10 mouse cellular contexts compared by ENCODE assay signal in genomic region chr7:99128020-99128950, GRCm38 (mm10). TPM values are rescaled to one million over a fixed set of nuclear protein-coding genes. Genes with fewer than 3 reads are reported as not detected.
A peak's percentile ranks its signal among the peaks of the same experiment; 100 is the strongest.
DNase-seq lines count a peak whose midpoint lies in the region; ATAC-seq and TF ChIP-seq lines count a peak whose summit lies in the region.
"Had no signal": no experiment of that assay in that cellular context is flagged by ENCODE, and none has a peak within 500 bp of the region (broad histone marks: within the 10 kb centered on the region; RNA-seq: fewer than 3 reads in every experiment).

No protein-coding gene starts in this region.

- no peak for DNase-seq in kidney, adult 11 months
- DNase-seq in ES-E14 (ENCODE audit: low read depth, low spot score), result no peak
- no peak for DNase-seq in thymus, adult 18-20 months
- DNase-seq in adrenal gland, postnatal 25 days, result no peak
- DNase-seq: kidney, postnatal 14 days had no signal

- H3K27ac ChIP-seq in kidney, embryonic 15.5 days, result peak overlapping the region; percentile 84
- H3K27ac ChIP-seq in ES-E14 (ENCODE audit: insufficient read depth, low read depth, low read length, poor library complexity, severe bottlenecking), result peak overlapping the region; percentile 17; the same call in 1 of the 2 replicates
- peak overlapping the region; percentile 72 for H3K27ac ChIP-seq in embryonic facial prominence, embryonic 13.5 days
- peak overlapping the region; percentile 94 for H3K27ac ChIP-seq in lung, embryonic 16.5 days (ENCODE audit: low read length)
- H3K27ac ChIP-seq in midbrain, embryonic 15.5 days, result no peak overlapping the region
- H3K27ac ChIP-seq: neural tube, embryonic 15.5 days had no signal

- in situ Hi-C loops in ES-E14 (cut with MboI; ENCODE audit: low sequenced_read_pairs in 2 of 2, unreplicated experiment in 2 of 2), result no loop called here

- peak; percentile 87 for ATAC-seq in kidney, embryonic 15.5 days (replicated peaks; ENCODE audit: low FRiP score)
- ATAC-seq in embryonic facial prominence, embryonic 13.5 days (ENCODE audit: insufficient number of reproducible peaks, insufficient read depth, low FRiP score, low TSS enrichment, low read depth), result no peak
- peak; percentile 59 for ATAC-seq in lung, embryonic 16.5 days (ENCODE audit: low read depth)
- ATAC-seq in midbrain, embryonic 15.5 days (replicated peaks), result no peak

- 37% methylated on average over 10 of the region's 10 CpGs for WGBS in kidney, embryonic 15.5 days
- WGBS in embryonic facial prominence, embryonic 13.5 days, result 33% methylated on average over 10 of the region's 10 CpGs
- 38% methylated on average over 10 of the region's 10 CpGs for WGBS in lung, embryonic 16.5 days
- WGBS in midbrain, embryonic 15.5 days, result 61% methylated on average over 10 of the region's 10 CpGs

- no peaks in the 10 kb centered on the region for H3K27me3 ChIP-seq in kidney, embryonic 15.5 days
- H3K27me3 ChIP-seq in embryonic facial prominence, embryonic 13.5 days, result no peaks in the 10 kb centered on the region
- no peaks in the 10 kb centered on the region for H3K27me3 ChIP-seq in lung, embryonic 16.5 days (ENCODE audit: control insufficient read depth, insufficient read depth, low read depth, low read length)
- no peaks in the 10 kb centered on the region for H3K27me3 ChIP-seq in midbrain, embryonic 15.5 days (replicated peaks)
- H3K27me3 ChIP-seq: neural tube, embryonic 15.5 days had no signal

- no peaks in the 10 kb centered on the region; the same call in 1 of the 2 replicates for H3K36me3 ChIP-seq in kidney, embryonic 15.5 days
- no peaks in the 10 kb centered on the region for H3K36me3 ChIP-seq in ES-E14 (ENCODE audit: control insufficient read depth, insufficient read depth, low read length, poor library complexity, severe bottlenecking)
- no peaks in the 10 kb centered on the region for H3K36me3 ChIP-seq in embryonic facial prominence, embryonic 13.5 days
- H3K36me3 ChIP-seq in lung, embryonic 16.5 days (ENCODE audit: control insufficient read depth, insufficient read depth, low read length), result no peaks in the 10 kb centered on the region
- H3K36me3 ChIP-seq in midbrain, embryonic 15.5 days (replicated peaks), result no peaks in the 10 kb centered on the region
- H3K36me3 ChIP-seq: neural tube, embryonic 15.5 days had no signal

- H3K4me3 ChIP-seq in kidney, embryonic 15.5 days (replicated peaks), result no peak overlapping the region
- peak overlapping the region; percentile 47 to 48; a peak in 2 of 4 replicates for H3K4me3 ChIP-seq in ES-E14 (ENCODE audit: insufficient read depth in 1 of 2, low read depth in 1 of 2, low read length in 2 of 2, poor library complexity in 1 of 2, severe bottlenecking in 1 of 2)
- H3K4me3 ChIP-seq in embryonic facial prominence, embryonic 13.5 days, result no peak overlapping the region
- no peak overlapping the region for H3K4me3 ChIP-seq in lung, embryonic 16.5 days (ENCODE audit: low read length)
- H3K4me3 ChIP-seq in midbrain, embryonic 15.5 days, result no peak overlapping the region
- H3K4me3 ChIP-seq: neural tube, embryonic 15.5 days had no signal

- no peaks in the 10 kb centered on the region for H3K9me3 ChIP-seq in kidney, embryonic 15.5 days (replicated peaks)
- H3K9me3 ChIP-seq in ES-E14 (ENCODE audit: control insufficient read depth, insufficient read depth, low read depth, low read length), result no peaks in the 10 kb centered on the region
- H3K9me3 ChIP-seq in embryonic facial prominence, embryonic 13.5 days, result peaks cover 9% of the 10 kb centered on the region; the same call in 1 of the 2 replicates
- 0 out of 2 replicates have a peak, but pooled peaks cover 5% of the 10 kb centered on the region for H3K9me3 ChIP-seq in lung, embryonic 16.5 days (ENCODE audit: control insufficient read depth, low read length)
- no peaks in the 10 kb centered on the region for H3K9me3 ChIP-seq in midbrain, embryonic 15.5 days
- H3K9me3 ChIP-seq: neural tube, embryonic 15.5 days had no signal

- H3K4me2 ChIP-seq in kidney, embryonic 15.5 days, result peak overlapping the region; percentile 37; the same call in 1 of the 2 replicates
- 0 out of 2 replicates have a peak overlapping the region, but pooled peaks have one; percentile 7 for H3K4me2 ChIP-seq in embryonic facial prominence, embryonic 13.5 days
- H3K4me2 ChIP-seq in lung, embryonic 16.5 days (ENCODE audit: low read depth, low read length), result no peak overlapping the region; the same call in 1 of the 2 replicates
- H3K4me2 ChIP-seq in midbrain, embryonic 15.5 days, result no peak overlapping the region
- H3K4me2 ChIP-seq: neural tube, embryonic 15.5 days had no signal

- no peak overlapping the region for H3K9ac ChIP-seq in kidney, embryonic 15.5 days
- H3K9ac ChIP-seq in ES-E14 (ENCODE audit: insufficient read depth, low read depth, low read length, poor library complexity, severe bottlenecking), result peak overlapping the region; percentile 75
- H3K9ac ChIP-seq in embryonic facial prominence, embryonic 13.5 days, result 0 out of 2 replicates have a peak overlapping the region, but pooled peaks have one; percentile 6
- no peak overlapping the region for H3K9ac ChIP-seq in lung, embryonic 16.5 days (ENCODE audit: low read length)
- H3K9ac ChIP-seq in midbrain, embryonic 15.5 days, result no peak overlapping the region
- H3K9ac ChIP-seq: neural tube, embryonic 15.5 days had no signal

- peaks cover 60% of the 10 kb centered on the region for H3K4me1 ChIP-seq in kidney, embryonic 15.5 days
- H3K4me1 ChIP-seq in ES-E14 (ENCODE audit: control insufficient read depth in 2 of 2, insufficient read depth in 2 of 2, low read length in 2 of 2, poor library complexity in 1 of 2), result peaks cover 2 to 7% of the 10 kb centered on the region in 2 experiments; a peak in 3 of 4 replicates
- peaks cover 47% of the 10 kb centered on the region for H3K4me1 ChIP-seq in embryonic facial prominence, embryonic 13.5 days
- H3K4me1 ChIP-seq in lung, embryonic 16.5 days (replicated peaks; ENCODE audit: control insufficient read depth, insufficient read depth, low read length), result peaks cover 47% of the 10 kb centered on the region
- peaks cover 4% of the 10 kb centered on the region; the same call in 1 of the 2 replicates for H3K4me1 ChIP-seq in midbrain, embryonic 15.5 days

TF ChIP-seq in ES-E14, 5 proteins besides CTCF, POLR2A, EP300 and RAD21:
- TF ChIP-seq CHD2 (IDR thresholded peaks at IDR 0.05; ENCODE audit: low read depth, low read length) (no peak), ZNF384 (IDR thresholded peaks at IDR 0.05; ENCODE audit: low read depth, low read length) (no peak), MAFK (IDR thresholded peaks at IDR 0.05; ENCODE audit: insufficient read depth, low read depth, low read length) (no peak), ZC3H11A (IDR thresholded peaks at IDR 0.05; ENCODE audit: borderline replicate concordance, low read depth, low read length) (no peak), HCFC1 (IDR thresholded peaks at IDR 0.05; ENCODE audit: borderline replicate concordance, insufficient read depth, low read length) (no peak)

RNA-seq across cellular contexts. Expression of gene Uvrag, which starts 12.7 kb away (rescaled TPM):
- 19.1 and 22.6 TPM in 2 replicates for polyA plus RNA-seq in kidney, embryonic 15.5 days (2015; fragmentation: Nextera tagmentation; extraction: Ambion mirVana)
- total RNA-seq in ES-E14 (2012; rRNA removed), result 13.6 and 14.6 TPM in 2 replicates
- polyA plus RNA-seq in embryonic facial prominence, embryonic 13.5 days (2015; fragmentation: Nextera tagmentation; extraction: Ambion mirVana), result 16.5 and 18.2 TPM in 2 replicates
- 22.4 and 24.1 TPM in 2 replicates for polyA plus RNA-seq in lung, embryonic 16.5 days (2015; fragmentation: Nextera tagmentation; extraction: Ambion mirVana)
- total RNA-seq in adrenal gland, postnatal 25 days (2021), result 36.4 and 36.9 TPM in 2 replicates
- 16.8 and 18.2 TPM in 2 replicates for polyA plus RNA-seq in midbrain, embryonic 15.5 days (2015; fragmentation: Nextera tagmentation; extraction: Ambion mirVana)

RNA-seq across cellular contexts. Expression of gene Dgat2, which starts 54.2 kb away (rescaled TPM):
- 29.0 and 31.2 TPM in 2 replicates for polyA plus RNA-seq in kidney, embryonic 15.5 days (2015; fragmentation: Nextera tagmentation; extraction: Ambion mirVana)
- total RNA-seq in ES-E14 (2012; rRNA removed), result 16.4 and 17.0 TPM in 2 replicates
- polyA plus RNA-seq in embryonic facial prominence, embryonic 13.5 days (2015; fragmentation: Nextera tagmentation; extraction: Ambion mirVana), result 17.2 and 17.6 TPM in 2 replicates
- 38.3 and 41.9 TPM in 2 replicates for polyA plus RNA-seq in lung, embryonic 16.5 days (2015; fragmentation: Nextera tagmentation; extraction: Ambion mirVana)
- 635 and 725 TPM in 2 replicates for total RNA-seq in adrenal gland, postnatal 25 days (2021)
- polyA plus RNA-seq in midbrain, embryonic 15.5 days (2015; fragmentation: Nextera tagmentation; extraction: Ambion mirVana), result 21.4 and 22.0 TPM in 2 replicates

Comparison
In these comparisons a context has a peak if more than half of its experiments do, and no peak if none do; other contexts are left out.
1. ATAC-seq: peak in kidney, embryonic 15.5 days (single experiment) and lung, embryonic 16.5 days (single experiment); none in embryonic facial prominence, embryonic 13.5 days (single experiment) and midbrain, embryonic 15.5 days (single experiment).
2. H3K4me2 ChIP-seq: peak in kidney, embryonic 15.5 days (single experiment) and embryonic facial prominence, embryonic 13.5 days (single experiment); none in lung, embryonic 16.5 days (single experiment) and midbrain, embryonic 15.5 days (single experiment).
3. H3K4me3 ChIP-seq: peak in ES-E14 (2 of 2); none in kidney, embryonic 15.5 days (single experiment), embryonic facial prominence, embryonic 13.5 days (single experiment), lung, embryonic 16.5 days (single experiment) and midbrain, embryonic 15.5 days (single experiment).
4. H3K9ac ChIP-seq: peak in ES-E14 (single experiment) and embryonic facial prominence, embryonic 13.5 days (single experiment); none in kidney, embryonic 15.5 days (single experiment), lung, embryonic 16.5 days (single experiment) and midbrain, embryonic 15.5 days (single experiment).